Mouse (Mus musculus) forebrain, embryonic 12.5 days (tissue): ENCODE data around the gene Magi1. TPM values are rescaled to one million over a fixed set of nuclear protein-coding genes. Genes with fewer than 3 reads are reported as not detected.
A peak's percentile ranks its signal among the peaks of the same experiment; 100 is the strongest.

Source experiments
- ATAC-seq: fragments of 200-750 bp; cut with Nextera tagmentation; 2 replicates; pipeline ENCODE4 v1.8.0; 2017; ENCODE audit warnings: moderate TSS enrichment; ENCODE audit not compliant: low FRiP score
- H3K27ac ChIP-seq: fragments of 300-500 bp; sonication (generic); 2 replicates; pipeline ENCODE4 v1.5.1; 2016; ENCODE audit warnings: mild to moderate bottlenecking
- H3K27me3 ChIP-seq: fragments of 300-500 bp; sonication (generic); 2 replicates; pipeline ENCODE4 v1.6.1; 2016; ENCODE audit warnings: mild to moderate bottlenecking
- H3K36me3 ChIP-seq: fragments of 300-500 bp; sonication (generic); replicated peaks from 2 replicates; pipeline ENCODE4 v1.6.1; 2016; ENCODE audit warnings: mild to moderate bottlenecking
- H3K4me1 ChIP-seq: fragments of 300-500 bp; sonication (generic); 2 replicates; pipeline ENCODE4 v1.6.1; 2016
- H3K4me2 ChIP-seq: fragments of 300-500 bp; sonication (generic); 2 replicates; pipeline ENCODE4 v1.6.1; 2016; ENCODE audit warnings: mild to moderate bottlenecking, moderate library complexity
- H3K4me3 ChIP-seq: fragments of 300-500 bp; sonication (generic); replicated peaks from 2 replicates; pipeline ENCODE4 v1.5.1; 2016; ENCODE audit warnings: mild to moderate bottlenecking
- H3K9ac ChIP-seq: fragments of 300-500 bp; sonication (generic); 2 replicates; pipeline ENCODE4 v1.6.1; 2016; ENCODE audit warnings: mild to moderate bottlenecking
- H3K9me3 ChIP-seq: fragments of 300-500 bp; sonication (generic); 2 replicates; pipeline ENCODE4 v1.6.1; 2016
- WGBS: fragments of 180-500 bp; shearing (Covaris S2); methylation state at CpG from one replicate; pipeline ENCODE4 v1.1.7; 2016; 5-methylcytosine and 5-hydroxymethylcytosine counted together
- polyA plus RNA-seq: library from polyadenylated mRNA; unstranded; fragments of >200 nt; fragmentation: Nextera tagmentation; extraction: Ambion mirVana; gene quantifications from 2 replicates; pipeline ENCODE4 v1.2.1, GENCODE M21; 2016

Magi1 gene
- polyA plus RNA-seq, 1 experiment from 2014 or later = 45.5 TPM

DNA sequence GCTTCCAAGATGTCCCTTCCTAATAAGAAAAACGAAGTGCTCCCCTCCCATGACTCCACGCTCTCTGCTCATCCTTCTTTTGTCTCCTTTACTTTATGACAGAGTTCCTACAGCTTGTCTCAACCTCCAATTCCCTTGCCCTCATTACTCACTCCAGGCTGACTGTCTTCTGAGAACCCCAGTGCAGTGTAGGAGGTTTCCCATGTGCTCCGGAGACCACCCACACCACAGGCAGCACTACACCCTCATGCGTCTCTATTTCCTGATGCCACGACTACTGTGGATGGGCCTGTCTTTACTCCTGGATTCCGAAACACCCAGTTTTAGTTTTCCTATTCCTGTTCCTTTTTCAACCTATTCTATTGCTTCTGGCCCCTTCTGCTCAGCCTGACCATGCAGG, 549.9 kb downstream of the Magi1 start:
- no peak overlapping the region for H3K9ac ChIP-seq
- ATAC-seq = no peak
- H3K27ac ChIP-seq = no peak overlapping the region
- no peak overlapping the region for H3K4me3 ChIP-seq
- no peak overlapping the region for H3K4me2 ChIP-seq
- 91% methylated on average over 6 of the region's 6 CpGs for WGBS
- H3K36me3 ChIP-seq = peaks cover 18% of the 10 kb centered on the region
- no peaks in the 10 kb centered on the region for H3K9me3 ChIP-seq
- H3K27me3 ChIP-seq = no peaks in the 10 kb centered on the region
- H3K4me1 ChIP-seq = peaks cover 5% of the 10 kb centered on the region; the same call in 1 of the 2 replicates

DNA sequence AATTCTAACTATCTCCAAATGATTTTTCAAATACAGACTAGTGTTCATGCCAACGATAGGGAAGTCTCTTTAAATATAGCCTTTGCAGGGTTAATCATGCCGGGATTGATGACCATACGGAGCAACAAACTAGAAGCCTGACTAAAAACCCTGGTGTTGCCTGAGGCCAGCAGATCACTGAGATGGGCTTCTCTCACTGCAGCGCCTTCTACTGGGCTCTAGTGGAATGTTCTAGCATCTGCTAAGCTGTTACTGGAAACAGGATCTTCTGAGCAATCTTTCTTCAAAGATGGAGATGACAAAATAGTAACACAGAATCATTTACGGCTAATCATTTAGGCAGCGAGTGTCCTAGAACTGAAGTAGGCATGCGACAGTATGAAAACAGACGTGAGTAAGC, 554.0 kb downstream of the Magi1 start:
- H3K4me1 ChIP-seq = peaks cover 21% of the 10 kb centered on the region
- no peak for ATAC-seq
- 75% methylated on average over 8 of the region's 8 CpGs for WGBS
- no peak overlapping the region for H3K4me3 ChIP-seq
- no peaks in the 10 kb centered on the region for H3K27me3 ChIP-seq
- no peak overlapping the region for H3K4me2 ChIP-seq
- H3K36me3 ChIP-seq = 0 out of 2 replicates have a peak, but pooled peaks cover 5% of the 10 kb centered on the region
- no peaks in the 10 kb centered on the region for H3K9me3 ChIP-seq
- H3K9ac ChIP-seq = no peak overlapping the region
- H3K27ac ChIP-seq = no peak overlapping the region

DNA sequence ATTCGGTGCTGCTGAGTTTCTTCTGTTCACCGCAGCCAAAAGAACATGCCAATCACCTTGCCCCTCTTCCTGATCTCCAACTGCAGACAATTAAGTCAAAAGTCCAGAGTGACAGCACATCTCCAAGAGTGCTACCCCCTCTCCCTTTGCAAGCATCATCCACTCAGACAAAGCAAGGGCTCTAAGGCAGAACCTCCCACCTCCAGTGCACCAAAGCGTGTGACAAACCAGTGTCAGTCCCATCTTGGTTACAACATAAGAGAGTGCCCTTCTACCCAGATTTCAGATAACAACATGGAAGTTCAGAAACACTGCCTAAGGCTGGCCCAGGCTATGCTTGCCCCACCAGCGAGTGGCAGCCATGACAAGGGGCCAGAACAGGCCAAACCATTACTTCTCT, 554.9 kb downstream of the Magi1 start:
- H3K27me3 ChIP-seq = no peaks in the 10 kb centered on the region
- H3K9ac ChIP-seq = no peak overlapping the region
- no peak overlapping the region for H3K4me2 ChIP-seq
- 75% methylated on average over 4 of the region's 4 CpGs for WGBS
- no peaks in the 10 kb centered on the region for H3K9me3 ChIP-seq
- no peak overlapping the region for H3K27ac ChIP-seq
- H3K36me3 ChIP-seq = 0 out of 2 replicates have a peak, but pooled peaks cover 5% of the 10 kb centered on the region
- ATAC-seq = no peak
- H3K4me1 ChIP-seq = peaks cover 22% of the 10 kb centered on the region
- no peak overlapping the region for H3K4me3 ChIP-seq

DNA sequence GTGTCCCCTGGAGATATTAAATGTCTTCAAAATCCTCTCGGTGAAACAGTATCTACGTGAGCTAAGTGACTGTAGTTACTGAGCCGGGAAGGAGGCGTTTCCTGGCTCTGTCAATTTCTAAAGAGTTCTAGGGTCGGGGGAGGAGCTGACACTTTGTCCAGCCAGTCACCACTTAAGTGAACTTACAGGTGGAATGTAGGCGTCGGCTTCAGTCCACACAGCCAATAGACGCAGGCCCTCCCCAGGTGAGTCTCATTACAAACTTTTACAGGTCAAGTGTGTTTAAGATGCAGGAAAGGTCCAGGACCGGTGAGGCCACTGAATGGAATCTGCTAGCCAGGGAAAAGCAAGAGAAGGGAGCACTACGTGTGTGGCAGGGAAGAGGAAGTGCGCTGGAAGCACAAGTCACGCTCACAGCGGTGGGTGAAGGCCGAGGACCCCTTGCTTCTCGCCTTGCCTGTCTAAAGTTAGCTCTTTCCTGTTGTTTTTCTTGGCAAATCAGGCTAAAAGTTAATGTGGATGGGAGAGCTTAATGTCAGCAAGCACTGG, 556.0 kb downstream of the Magi1 start:
- peaks cover 22% of the 10 kb centered on the region for H3K4me1 ChIP-seq
- H3K36me3 ChIP-seq = 0 out of 2 replicates have a peak, but pooled peaks cover 5% of the 10 kb centered on the region
- no peaks in the 10 kb centered on the region for H3K27me3 ChIP-seq
- ATAC-seq = no peak
- no peak overlapping the region for H3K27ac ChIP-seq
- no peak overlapping the region for H3K4me3 ChIP-seq
- H3K9me3 ChIP-seq = no peaks in the 10 kb centered on the region
- 49% methylated on average over 15 of the region's 15 CpGs for WGBS
- H3K9ac ChIP-seq = no peak overlapping the region
- H3K4me2 ChIP-seq = no peak overlapping the region

DNA sequence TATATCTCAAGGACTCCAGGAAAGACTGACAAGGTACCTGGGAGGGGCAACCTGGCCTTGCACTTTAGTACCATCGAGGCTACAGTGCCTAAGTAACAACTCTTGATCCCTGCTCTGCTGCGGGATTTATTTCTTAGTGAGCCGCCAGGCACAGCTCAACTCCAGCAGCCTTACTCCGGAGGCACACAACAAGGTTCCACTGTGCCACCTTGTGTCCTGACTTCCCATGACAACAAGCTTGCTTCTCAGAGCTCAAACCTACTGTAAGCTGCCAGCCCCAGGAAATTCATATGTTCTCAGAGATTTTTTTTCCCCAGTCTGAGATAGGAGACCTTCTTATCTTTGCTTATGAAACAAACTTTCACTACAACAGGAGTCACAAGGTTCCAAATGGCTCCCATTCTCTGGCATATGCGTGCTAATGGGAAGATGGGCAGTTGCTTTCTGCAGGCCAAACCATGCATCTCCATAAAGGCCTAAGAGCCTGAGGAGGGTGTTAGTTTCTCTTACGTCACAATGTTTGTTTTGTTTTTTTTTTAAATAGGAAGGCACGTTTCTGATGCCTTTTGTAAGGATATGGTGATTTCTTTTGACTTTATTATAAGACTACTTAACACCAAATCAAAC, 556.8 kb downstream of the Magi1 start:
- Histone ChIP-seq H3K27ac (no peak overlapping the region), H3K9ac (no peak overlapping the region)
- WGBS = 59% methylated on average over 7 of the region's 7 CpGs

DNA sequence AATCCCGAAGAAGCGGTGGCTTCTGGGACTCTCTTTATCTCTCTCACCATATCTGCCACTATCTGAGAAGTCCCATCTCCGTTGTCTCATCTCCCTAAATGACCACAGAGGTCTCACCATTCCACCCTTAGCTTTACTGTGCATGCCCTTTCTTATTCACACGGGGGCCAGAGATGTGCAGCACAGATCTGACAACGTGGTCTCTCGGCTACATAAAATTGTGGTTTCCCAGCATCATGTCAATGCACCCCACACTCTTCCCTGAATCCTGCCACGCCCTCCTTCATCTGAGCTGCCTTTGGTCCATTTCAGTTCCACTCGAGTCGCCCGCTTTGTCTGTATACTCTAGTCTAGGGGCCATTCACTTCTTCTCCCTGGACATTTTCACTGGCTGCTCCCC, 557.6 kb downstream of the Magi1 start:
- Histone ChIP-seq H3K4me2 (no peak overlapping the region), H3K9ac (no peak overlapping the region), H3K4me3 (no peak overlapping the region), H3K27me3 (no peaks in the 10 kb centered on the region), H3K27ac (no peak overlapping the region), H3K36me3 (0 out of 2 replicates have a peak, but pooled peaks cover 4% of the 10 kb centered on the region), H3K9me3 (no peaks in the 10 kb centered on the region), H3K4me1 (peaks cover 22% of the 10 kb centered on the region)
- no peak for ATAC-seq
- 80% methylated on average over 10 of the region's 10 CpGs for WGBS

More for the DNA sequence above, 556.8 kb downstream of the Magi1 start:
- no peak overlapping the region for H3K4me2 ChIP-seq
- H3K4me1 ChIP-seq = peaks cover 22% of the 10 kb centered on the region
- no peak for ATAC-seq
- no peak overlapping the region for H3K4me3 ChIP-seq
- H3K36me3 ChIP-seq = 0 out of 2 replicates have a peak, but pooled peaks cover 5% of the 10 kb centered on the region
- H3K9me3 ChIP-seq = no peaks in the 10 kb centered on the region
- no peaks in the 10 kb centered on the region for H3K27me3 ChIP-seq

DNA sequence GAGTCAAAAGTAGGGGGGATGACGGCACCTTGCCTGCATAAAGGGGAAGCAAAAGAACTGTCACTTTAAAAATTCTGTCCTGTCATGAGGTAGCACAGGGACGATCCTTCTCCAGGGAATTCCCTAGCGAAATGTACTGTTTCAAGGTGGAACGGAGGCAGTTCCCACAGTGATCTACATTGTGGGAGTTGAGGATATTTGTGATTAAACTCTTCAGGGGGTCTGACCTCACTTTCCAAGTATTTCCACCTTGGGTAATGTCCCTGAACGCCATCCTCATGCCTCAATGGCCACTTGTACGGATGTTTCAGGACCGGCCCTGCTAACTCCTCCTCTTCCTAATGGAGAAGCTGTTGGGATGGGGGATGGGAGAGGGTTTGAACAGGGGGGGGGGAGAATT, 559.0 kb downstream of the Magi1 start:
- H3K4me3 ChIP-seq = no peak overlapping the region
- WGBS = 40% methylated on average over 7 of the region's 7 CpGs
- ATAC-seq = no peak
- H3K9ac ChIP-seq = no peak overlapping the region
- peaks cover 22% of the 10 kb centered on the region for H3K4me1 ChIP-seq
- no peak overlapping the region for H3K4me2 ChIP-seq
- H3K9me3 ChIP-seq = no peaks in the 10 kb centered on the region
- H3K27ac ChIP-seq = no peak overlapping the region
- no peaks in the 10 kb centered on the region for H3K27me3 ChIP-seq
- H3K36me3 ChIP-seq = no peaks in the 10 kb centered on the region

DNA sequence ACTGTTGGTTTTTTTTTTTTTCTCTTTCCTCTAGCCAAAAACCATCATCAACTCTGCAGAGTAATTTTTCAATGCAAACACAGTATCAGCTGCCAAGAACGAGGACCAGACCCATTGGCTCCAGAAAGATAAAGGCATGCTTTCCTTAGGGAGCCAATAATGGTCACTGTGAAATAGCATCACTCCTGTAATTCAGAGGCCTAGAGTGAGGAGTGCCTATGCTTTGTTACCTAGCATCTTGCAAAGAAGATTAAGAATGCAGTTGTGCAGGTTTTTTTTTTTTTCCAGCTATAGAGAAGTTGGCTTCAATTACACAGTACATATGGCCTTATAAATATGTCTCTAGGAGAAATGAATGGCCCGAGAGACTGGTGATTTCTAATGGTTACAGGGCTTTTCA, 560.5 kb downstream of the Magi1 start:
- H3K36me3 ChIP-seq = no peaks in the 10 kb centered on the region
- H3K27ac ChIP-seq = no peak overlapping the region
- WGBS = 79% methylated on average over 2 of the region's 2 CpGs
- H3K4me2 ChIP-seq = no peak overlapping the region
- H3K27me3 ChIP-seq = no peaks in the 10 kb centered on the region
- no peaks in the 10 kb centered on the region for H3K9me3 ChIP-seq
- no peak for ATAC-seq
- peaks cover 26% of the 10 kb centered on the region for H3K4me1 ChIP-seq
- H3K9ac ChIP-seq = no peak overlapping the region
- H3K4me3 ChIP-seq = no peak overlapping the region

- ATAC-seq = no peak
- WGBS = 50% methylated on average over 4 of the region's 4 CpGs
Observed at GRCm38 (mm10) chr6:93719532-93719931, 564.2 kb downstream of the Magi1 start.

GRCm38 (mm10) chr6:93718385-93718784, 565.3 kb downstream of the Magi1 start:
- peaks cover 6% of the 10 kb centered on the region; the same call in 1 of the 2 replicates for H3K36me3 ChIP-seq
- WGBS = 9% methylated on average over 5 of the region's 5 CpGs

More at GRCm38 (mm10) chr6:93719532-93719931, 564.2 kb downstream of the Magi1 start:
- Histone ChIP-seq H3K36me3 (no peaks in the 10 kb centered on the region), H3K9me3 (no peaks in the 10 kb centered on the region), H3K4me2 (no peak overlapping the region), H3K4me3 (no peak overlapping the region), H3K27me3 (peaks cover 12% of the 10 kb centered on the region; the same call in 1 of the 2 replicates), H3K27ac (no peak overlapping the region), H3K4me1 (peaks cover 44% of the 10 kb centered on the region), H3K9ac (no peak overlapping the region)

GRCm38 (mm10) chr6:93717826-93718375, 565.8 kb downstream of the Magi1 start:
- Histone ChIP-seq H3K4me3 (no peak overlapping the region), H3K36me3 (peaks cover 6% of the 10 kb centered on the region; the same call in 1 of the 2 replicates), H3K9ac (no peak overlapping the region), H3K27me3 (peaks cover 12% of the 10 kb centered on the region; the same call in 1 of the 2 replicates), H3K27ac (no peak overlapping the region), H3K4me1 (peaks cover 44% of the 10 kb centered on the region), H3K4me2 (0 out of 2 replicates have a peak overlapping the region, but pooled peaks have one; percentile 45), H3K9me3 (no peaks in the 10 kb centered on the region)
- 39% methylated on average over 7 of the region's 7 CpGs for WGBS
- ATAC-seq = no peak

More at GRCm38 (mm10) chr6:93718385-93718784, 565.3 kb downstream of the Magi1 start:
- H3K27me3 ChIP-seq = peaks cover 12% of the 10 kb centered on the region; the same call in 1 of the 2 replicates
- H3K4me3 ChIP-seq = no peak overlapping the region
- no peak overlapping the region for H3K9ac ChIP-seq
- 0 out of 2 replicates have a peak, but pooled peaks have one; percentile 36 for ATAC-seq
- H3K9me3 ChIP-seq = no peaks in the 10 kb centered on the region
- H3K4me2 ChIP-seq = no peak overlapping the region
- H3K27ac ChIP-seq = no peak overlapping the region
- peaks cover 44% of the 10 kb centered on the region for H3K4me1 ChIP-seq
